Mouse (Mus musculus) kidney, adult 8-10 months (tissue): ENCODE data around the gene Ctps2.

ENCODE experiments used
- DNase-seq, 2 experiments: peaks; one replicate each; pipeline ENCODE4 v3.0.0; 2022

The Ctps2 gene

DNA sequence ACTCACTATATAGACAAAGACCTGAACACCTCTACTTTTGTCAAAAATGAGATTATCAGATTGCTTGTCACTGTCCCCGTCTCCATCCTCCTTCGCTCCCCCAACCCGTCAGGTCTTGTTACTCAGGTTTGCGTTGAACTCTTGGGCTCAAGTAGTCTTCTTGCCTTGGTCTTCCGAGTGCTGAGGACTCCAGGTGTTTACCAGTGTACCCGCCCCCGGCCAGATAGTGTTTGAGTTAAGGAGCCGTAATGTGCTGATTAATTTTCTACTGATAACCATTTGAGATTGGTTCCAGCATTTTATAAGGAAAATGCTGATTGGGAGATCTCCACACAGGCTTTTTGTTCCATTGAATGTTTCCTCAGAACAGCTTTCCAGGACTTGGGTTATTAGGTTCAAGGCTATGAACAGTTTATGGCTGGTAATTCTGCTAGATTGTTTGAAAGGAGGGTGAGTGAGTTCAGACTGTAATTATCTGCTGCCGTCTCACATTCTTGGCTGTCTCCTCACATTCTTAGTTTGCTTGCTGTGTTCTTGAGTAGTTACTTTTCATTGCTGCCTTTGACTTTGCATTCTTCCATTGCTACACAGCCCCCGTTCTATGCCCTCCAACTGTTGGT is 85.9 kb downstream of the Ctps2 start:
- DNase-seq = no peak

GRCm38 (mm10) chrX:162991396-162991795 is 90.4 kb downstream of the Ctps2 start:
- no peak for DNase-seq

DNA sequence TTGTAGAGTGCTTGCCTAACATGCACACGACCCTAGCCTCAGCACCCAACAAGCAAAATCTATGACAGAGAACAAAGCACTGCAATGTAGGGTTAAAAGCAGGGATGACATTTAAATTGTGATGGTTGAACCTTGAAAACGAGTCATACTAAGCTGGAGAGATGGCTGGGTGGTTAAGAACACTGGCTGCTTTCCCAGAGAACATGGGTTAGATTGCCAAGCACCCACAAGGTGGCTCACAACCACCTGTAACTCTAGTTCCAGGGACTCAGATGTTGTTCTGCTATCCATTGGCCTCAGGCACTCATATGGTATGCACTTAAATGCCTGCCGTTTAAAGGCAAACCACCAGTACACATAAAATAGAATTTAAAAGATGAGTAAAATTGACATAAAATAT is 91.1 kb downstream of the Ctps2 start:
- DNase-seq = no peak

DNA sequence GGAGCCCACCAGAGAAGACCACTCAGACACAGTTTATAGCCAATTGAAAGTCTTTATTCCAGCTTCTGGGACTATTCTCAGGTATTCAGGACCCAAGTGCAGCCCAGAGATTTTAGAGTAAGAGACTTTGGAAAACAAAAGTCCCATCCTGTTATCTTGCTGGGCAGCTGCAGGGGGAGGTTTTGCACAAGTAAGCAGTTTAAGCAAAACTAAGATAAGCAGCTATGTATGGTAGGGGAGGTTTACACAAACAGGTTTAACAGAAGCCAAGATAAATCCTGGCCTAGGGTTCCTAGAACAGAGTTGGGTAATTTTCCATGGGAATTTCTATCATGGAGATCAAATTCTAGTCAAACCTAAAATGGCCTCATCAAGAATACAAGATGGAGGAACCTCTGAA is 126.8 kb downstream of the Ctps2 start:
- no peak for DNase-seq

- no peak for DNase-seq
These were observed 137.7 kb downstream of the Ctps2 start for GRCm38 (mm10) chrX:163038767-163039166.

DNA sequence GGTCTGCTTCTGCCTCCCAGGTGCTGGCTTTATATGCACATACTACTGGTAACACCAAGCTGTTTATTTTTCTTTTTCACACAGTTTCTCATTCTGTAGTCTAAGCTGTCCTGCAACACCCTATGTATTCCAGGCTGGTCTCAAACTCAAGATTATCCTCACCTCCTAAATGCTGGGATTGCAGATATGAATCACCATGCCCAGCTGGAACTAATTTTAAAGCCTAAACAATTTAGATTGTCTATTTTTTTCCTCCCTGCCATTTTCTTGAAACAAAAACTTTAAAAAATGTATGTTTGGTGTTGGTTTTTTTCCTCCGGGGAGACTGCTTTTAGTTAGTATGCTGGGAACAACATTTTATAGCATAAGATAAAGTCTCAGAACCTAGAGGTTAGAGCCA is 141.7 kb downstream of the Ctps2 start:
- DNase-seq = no peak

DNA sequence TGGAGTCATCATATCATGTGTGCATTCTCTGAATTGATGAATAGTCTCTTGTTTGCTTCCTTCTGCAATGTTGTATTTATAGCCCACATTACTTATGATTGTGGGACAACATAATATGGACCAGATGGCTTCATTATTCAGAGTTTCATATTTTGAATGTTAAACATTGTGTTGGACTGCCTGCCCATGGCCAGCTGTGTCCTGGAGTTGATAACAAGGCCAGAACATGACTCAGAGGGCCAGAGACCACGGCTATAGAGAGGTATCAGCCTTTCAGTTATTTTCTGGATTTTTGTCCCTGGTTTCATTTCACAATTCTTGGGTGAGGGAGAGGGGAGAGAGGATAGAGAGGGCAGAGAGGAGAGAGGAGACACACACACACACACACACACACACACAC is 162.9 kb downstream of the Ctps2 start:
- no peak for DNase-seq
